Comparison of ENCODE assay signal across 8 mouse cellular contexts in genomic region chr7:123983177-123984046, GRCm38 (mm10). TPM values are rescaled to one million over a fixed set of nuclear protein-coding genes. Genes with fewer than 3 reads are reported as not detected.
DNase-seq lines count a peak whose midpoint lies in the region; ATAC-seq and TF ChIP-seq lines count a peak whose summit lies in the region.

No protein-coding gene starts in this region.

- ATAC-seq in cerebellum, adult (ENCODE audit: insufficient number of reproducible peaks, low FRiP score, low TSS enrichment): no peak
- ATAC-seq in lung, embryonic 16.5 days (ENCODE audit: low read depth): no peak
- no peak for ATAC-seq in intestine, postnatal 0 days
- ATAC-seq in neural tube, embryonic 15.5 days (ENCODE audit: low FRiP score): peak; percentile 18; the same call in 1 of the 2 replicates

- H3K36me3 ChIP-seq in lung, embryonic 16.5 days (ENCODE audit: control insufficient read depth, insufficient read depth, low read length): no peaks in the 10 kb centered on the region
- no peaks in the 10 kb centered on the region for H3K36me3 ChIP-seq in intestine, postnatal 0 days (ENCODE audit: control insufficient read depth, insufficient read depth)
- no peaks in the 10 kb centered on the region for H3K36me3 ChIP-seq in neural tube, embryonic 15.5 days

- H3K4me3 ChIP-seq in lung, embryonic 16.5 days (ENCODE audit: low read length): peak overlapping the region; percentile 46
- H3K4me3 ChIP-seq in intestine, postnatal 0 days (ENCODE audit: low read depth, low read length): peak overlapping the region; percentile 23
- H3K4me3 ChIP-seq in neural tube, embryonic 15.5 days (replicated peaks): peak overlapping the region; percentile 68

- 0 out of 2 replicates have a peak, but pooled peaks cover 4% of the 10 kb centered on the region for H3K4me1 ChIP-seq in lung, embryonic 16.5 days (replicated peaks; ENCODE audit: control insufficient read depth, insufficient read depth, low read length)
- H3K4me1 ChIP-seq in intestine, postnatal 0 days (replicated peaks; ENCODE audit: control insufficient read depth, insufficient read depth, low read length): no peaks in the 10 kb centered on the region
- H3K4me1 ChIP-seq in neural tube, embryonic 15.5 days: peaks cover 23% of the 10 kb centered on the region

- TF ChIP-seq CTCF in intestine, postnatal 0 days (IDR thresholded peaks at IDR 0.05; ENCODE audit: low read depth): no peak

- no peaks in the 10 kb centered on the region for H3K9me3 ChIP-seq in lung, embryonic 16.5 days (ENCODE audit: control insufficient read depth, low read length)
- H3K9me3 ChIP-seq in intestine, postnatal 0 days (ENCODE audit: control insufficient read depth): no peaks in the 10 kb centered on the region
- H3K9me3 ChIP-seq in neural tube, embryonic 15.5 days (replicated peaks): no peaks in the 10 kb centered on the region

- no peak overlapping the region for H3K27ac ChIP-seq in lung, embryonic 16.5 days (ENCODE audit: low read length)
- no peak overlapping the region for H3K27ac ChIP-seq in intestine, postnatal 0 days (ENCODE audit: low read depth, low read length)
- no peak overlapping the region for H3K27ac ChIP-seq in neural tube, embryonic 15.5 days (replicated peaks)

- H3K4me2 ChIP-seq in lung, embryonic 16.5 days (ENCODE audit: low read depth, low read length): peak overlapping the region; percentile 91
- peak overlapping the region; percentile 62 for H3K4me2 ChIP-seq in intestine, postnatal 0 days (replicated peaks; ENCODE audit: low read depth)
- H3K4me2 ChIP-seq in neural tube, embryonic 15.5 days: peak overlapping the region; percentile 93

- peak; percentile 15 to 41 for DNase-seq in cerebellum, postnatal 14 days
- no peak for DNase-seq in lung, postnatal 10 days
- no peak for DNase-seq in adipocyte (ENCODE audit: low spot score)
- DNase-seq in urinary bladder, adult 2 months (ENCODE audit: low spot score): no peak

- peaks cover 65% of the 10 kb centered on the region for H3K27me3 ChIP-seq in lung, embryonic 16.5 days (ENCODE audit: control insufficient read depth, insufficient read depth, low read depth, low read length)
- H3K27me3 ChIP-seq in intestine, postnatal 0 days (replicated peaks; ENCODE audit: control insufficient read depth, insufficient read depth, low read length): peaks cover 54% of the 10 kb centered on the region
- H3K27me3 ChIP-seq in neural tube, embryonic 15.5 days (replicated peaks): peaks cover 74% of the 10 kb centered on the region

- 1% methylated on average over 54 of the region's 97 CpGs for WGBS in lung, embryonic 16.5 days
- WGBS in intestine, postnatal 0 days: 1% methylated on average over 70 of the region's 97 CpGs
- WGBS in neural tube, embryonic 15.5 days: under 1% methylated on average over 87 of the region's 97 CpGs

- no peak overlapping the region for H3K9ac ChIP-seq in lung, embryonic 16.5 days (ENCODE audit: low read length)
- H3K9ac ChIP-seq in intestine, postnatal 0 days (ENCODE audit: low read depth, low read length): no peak overlapping the region
- peak overlapping the region; percentile 67 for H3K9ac ChIP-seq in neural tube, embryonic 15.5 days (replicated peaks)

RNA-seq across cellular contexts. Expression of gene Hs3st4, which starts 0.7 kb away (rescaled TPM):
- 0.05 TPM in 1 of 2 replicates, not detected in the other for polyA plus RNA-seq in lung, embryonic 16.5 days (2015; fragmentation: Nextera tagmentation; extraction: Ambion mirVana)
- not detected in 2 replicates for polyA plus RNA-seq in intestine, postnatal 0 days (2015; fragmentation: Nextera tagmentation; extraction: Ambion mirVana)
- polyA plus RNA-seq in neural tube, embryonic 15.5 days (2015; fragmentation: Nextera tagmentation; extraction: Ambion mirVana): 13.2 and 14.9 TPM in 2 replicates
- 0.01 and 0.03 TPM in 2 replicates for polyA plus RNA-seq in urinary bladder, adult 2 months (2012; rRNA removed)

Comparison
In these comparisons a context has a peak if more than half of its experiments do, and no peak if none do; other contexts are left out.
1. DNase-seq: peak in cerebellum, postnatal 14 days (2 of 2); none in lung, postnatal 10 days (single experiment), adipocyte (single experiment) and urinary bladder, adult 2 months (single experiment).
2. RNA of gene Hs3st4, which starts 0.7 kb away (polyA plus RNA-seq): 13.2 to 14.9 TPM in neural tube, embryonic 15.5 days; 0.05 TPM in lung, embryonic 16.5 days, 0.01 to 0.03 TPM in urinary bladder, adult 2 months and not detected in intestine, postnatal 0 days; every median in the first group is over 10 times any median in the second.
3. Peak in every context shown above with its lines, with median percentiles within 50 percentile points of each other: H3K4me2 ChIP-seq and H3K4me3 ChIP-seq.